Mouse (Mus musculus) common myeloid progenitor, adult 5-6 weeks (primary cell): ENCODE data around the gene Pamr1. TPM values are rescaled to one million over a fixed set of nuclear protein-coding genes. Genes with fewer than 3 reads are reported as not detected.

ENCODE experiments used
- ATAC-seq: replicated peaks from 2 replicates; pipeline ENCODE4 v1.8.0; 2016; ENCODE audit warnings: low read depth, mild to moderate bottlenecking, moderate TSS enrichment, inconsistent platforms; ENCODE audit not compliant: poor library complexity, severe bottlenecking
- total RNA-seq: library from RNA; stranded (forward); fragments of 200-1000, 187-1606 nt; gene quantifications from 2 replicates; pipeline ENCODE4 v1.2.3, GENCODE M21; 2017

Gene Pamr1
- total RNA-seq, 1 experiment from 2014 or later: not detected

DNA sequence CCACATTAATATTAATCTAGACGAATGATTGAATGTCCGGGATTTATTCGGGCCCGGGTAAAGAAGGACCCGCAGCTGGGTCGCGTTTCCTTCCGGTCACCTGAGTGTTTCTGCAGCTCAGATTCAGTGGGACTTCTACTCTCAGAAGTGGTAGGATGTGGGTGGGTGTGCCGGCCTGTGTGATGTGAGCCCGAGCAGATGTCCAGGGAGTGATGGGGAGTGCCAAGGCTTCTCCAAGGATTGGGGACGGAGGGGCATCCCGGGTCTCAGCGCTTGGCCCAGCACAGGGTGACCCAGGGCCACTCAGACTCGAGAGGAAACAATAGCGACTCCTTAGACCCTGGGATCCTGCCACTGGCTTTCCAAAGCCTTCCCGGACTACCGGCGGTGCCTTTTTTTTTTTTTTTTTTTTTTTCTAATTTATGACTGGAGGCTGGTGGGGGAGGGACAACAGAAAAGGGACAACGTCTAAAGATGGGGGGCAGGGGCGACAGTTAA lies 108.4 kb downstream of the Pamr1 start, which contains the start of gene Slc1a2:
TSS of gene Slc1a2 (plus strand) at position 497 of the 498 bp plus-strand sequence.
- ATAC-seq: no peak

DNA sequence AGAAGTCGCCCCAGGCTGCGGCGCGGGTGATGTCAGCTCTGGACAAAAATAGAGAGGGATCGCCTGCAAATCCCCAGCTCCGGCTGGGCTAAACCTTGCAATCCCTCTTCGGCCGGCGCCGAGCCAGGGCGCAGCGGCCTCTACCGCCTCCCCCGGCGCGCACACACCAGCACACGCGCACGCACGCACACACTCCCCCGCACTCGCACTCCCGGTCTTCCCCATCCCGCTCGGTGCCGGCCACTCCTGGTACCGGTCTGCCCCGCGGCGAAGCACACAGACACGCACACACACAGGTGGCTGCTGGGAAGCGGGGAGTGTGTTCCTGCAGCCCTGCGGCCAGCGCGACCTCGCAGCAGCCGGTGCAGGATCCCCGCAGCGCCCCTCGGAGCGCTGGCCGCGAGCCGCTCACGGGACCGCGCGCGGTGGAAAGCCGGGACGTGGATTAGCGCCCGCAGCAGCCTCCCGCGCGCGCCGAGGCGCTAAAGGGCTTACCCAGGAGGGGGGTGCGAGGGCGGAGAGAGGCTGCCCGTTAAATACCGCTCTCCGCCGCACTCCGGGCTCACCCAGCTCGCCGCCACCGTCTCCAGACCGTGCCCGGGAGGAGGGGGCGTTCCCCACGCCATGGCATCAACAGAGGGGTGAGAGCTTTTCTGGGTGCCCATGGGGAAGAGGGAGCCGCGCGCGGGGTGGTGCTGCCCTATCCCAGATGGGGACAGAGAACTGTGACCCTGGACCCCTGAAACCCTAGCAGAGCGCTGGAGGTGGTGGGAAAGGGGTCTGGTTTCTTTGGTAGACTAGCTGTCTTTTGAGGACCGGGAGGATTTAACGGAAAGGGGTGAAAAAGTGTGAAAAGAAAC lies 109.1 kb downstream of the Pamr1 start:
- peak; percentile 54; the same call in 1 of the 2 replicates for ATAC-seq

DNA sequence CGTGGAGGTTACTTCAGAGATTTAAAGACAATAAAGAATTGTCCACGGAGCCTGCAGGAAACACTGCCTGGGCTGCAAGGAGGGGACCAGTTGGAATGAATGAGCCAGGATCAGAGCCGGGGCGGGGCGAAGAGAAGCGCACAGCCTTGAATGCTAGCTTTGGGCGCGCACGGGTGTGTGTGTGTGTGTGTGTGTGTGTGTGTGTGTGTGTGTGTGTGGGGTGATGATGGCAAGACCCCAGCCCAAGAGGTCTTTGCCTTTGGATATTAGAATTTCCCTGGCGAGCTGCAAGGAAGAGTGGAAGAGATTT lies 109.7 kb downstream of the Pamr1 start:
- ATAC-seq: no peak

DNA sequence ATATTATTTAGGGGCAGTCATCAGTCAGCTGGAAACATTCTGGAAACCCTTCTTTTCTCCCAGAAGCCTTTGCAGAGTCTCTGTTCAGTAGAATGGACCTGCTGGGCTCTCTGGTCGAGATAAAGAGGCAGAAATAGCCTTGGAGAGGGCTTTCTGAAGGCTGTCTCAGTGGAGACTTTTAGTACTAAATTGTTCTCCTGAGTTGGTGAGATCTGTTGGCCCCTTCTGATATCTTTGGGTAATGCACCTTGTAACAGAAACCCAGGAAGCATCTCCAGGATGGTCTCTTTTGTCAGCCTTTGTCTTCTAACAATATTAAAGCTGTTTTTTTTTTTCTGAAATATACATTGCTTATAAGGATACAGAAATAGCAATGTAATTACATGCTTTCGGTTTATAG lies 111.2 kb downstream of the Pamr1 start:
- no peak for ATAC-seq

DNA sequence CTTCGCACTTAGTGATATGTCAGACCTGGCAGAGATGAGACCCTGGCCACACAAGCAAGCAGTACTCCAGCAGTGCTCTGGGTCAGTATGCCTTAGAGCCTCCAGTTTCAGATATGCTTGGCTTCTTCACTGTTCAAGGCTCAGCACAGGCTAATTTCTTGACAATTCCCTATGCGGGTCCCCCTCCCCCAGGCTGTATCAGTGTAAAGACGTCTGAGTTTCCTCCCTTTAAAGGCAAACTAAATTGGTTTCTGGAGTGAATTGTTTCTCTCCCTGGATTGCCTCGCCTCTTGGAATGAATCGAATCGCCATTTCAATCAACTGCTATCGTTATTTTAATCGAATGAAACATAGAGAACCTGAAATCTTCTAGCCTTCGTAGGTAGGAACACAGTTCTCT lies 113.1 kb downstream of the Pamr1 start:
- ATAC-seq: no peak

DNA sequence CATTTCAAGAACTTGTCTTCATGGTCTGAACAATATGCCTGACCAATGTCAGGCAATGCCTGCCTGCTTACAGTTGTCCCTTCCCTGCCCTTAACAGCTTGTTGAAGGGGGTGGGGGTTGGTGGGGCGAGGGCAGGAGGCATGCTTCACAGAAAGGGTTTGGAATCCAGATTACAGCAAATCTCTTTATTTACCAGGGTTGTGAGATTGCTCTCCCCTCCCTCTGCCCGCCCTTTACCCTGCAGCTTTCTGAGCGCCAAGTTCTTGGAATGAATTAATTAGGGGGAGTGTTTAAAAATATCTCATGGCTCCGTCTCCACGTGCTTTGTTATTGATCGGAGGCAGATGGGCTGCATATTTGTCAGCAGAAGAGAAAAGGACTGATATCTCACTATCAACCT lies 113.5 kb downstream of the Pamr1 start:
- ATAC-seq: no peak

DNA sequence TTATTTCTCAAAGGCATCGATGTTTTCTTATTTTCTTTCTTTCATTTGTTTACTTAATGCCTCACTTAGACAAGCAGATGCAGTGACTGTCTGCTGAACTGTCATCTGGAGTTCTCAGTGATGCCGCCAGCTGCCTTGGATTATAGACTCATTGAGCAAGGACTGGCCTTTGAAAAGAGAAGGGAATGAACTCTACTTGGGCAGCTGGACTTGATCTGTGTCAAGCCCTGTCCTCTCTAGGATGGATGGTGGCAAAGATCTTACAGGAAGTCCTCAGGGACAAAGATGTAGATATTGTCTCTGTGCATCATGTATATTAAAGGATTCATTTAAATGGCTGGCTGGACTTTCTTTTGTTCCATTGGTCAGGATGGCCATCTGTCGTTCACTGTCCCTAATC lies 114.1 kb downstream of the Pamr1 start:
- no peak for ATAC-seq

DNA sequence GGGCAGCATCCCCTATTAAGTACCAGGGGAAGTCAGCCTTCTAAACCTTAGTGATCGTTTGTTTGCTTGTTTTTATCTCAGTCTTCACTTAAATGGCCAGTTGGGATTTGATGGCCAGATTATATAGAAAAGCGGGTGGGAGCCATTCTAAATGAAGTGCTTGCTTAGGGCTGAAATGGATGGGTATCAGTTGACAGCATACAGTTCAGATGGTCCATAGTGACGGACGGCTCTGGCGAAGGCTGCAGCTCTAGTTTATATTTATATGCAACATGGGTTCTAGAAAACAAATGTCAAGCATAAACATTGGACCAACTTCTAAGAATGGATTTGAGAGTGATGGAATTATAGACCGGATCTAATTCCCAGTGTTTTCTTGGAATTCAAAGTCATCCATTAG lies 118.2 kb downstream of the Pamr1 start:
- ATAC-seq: no peak

DNA sequence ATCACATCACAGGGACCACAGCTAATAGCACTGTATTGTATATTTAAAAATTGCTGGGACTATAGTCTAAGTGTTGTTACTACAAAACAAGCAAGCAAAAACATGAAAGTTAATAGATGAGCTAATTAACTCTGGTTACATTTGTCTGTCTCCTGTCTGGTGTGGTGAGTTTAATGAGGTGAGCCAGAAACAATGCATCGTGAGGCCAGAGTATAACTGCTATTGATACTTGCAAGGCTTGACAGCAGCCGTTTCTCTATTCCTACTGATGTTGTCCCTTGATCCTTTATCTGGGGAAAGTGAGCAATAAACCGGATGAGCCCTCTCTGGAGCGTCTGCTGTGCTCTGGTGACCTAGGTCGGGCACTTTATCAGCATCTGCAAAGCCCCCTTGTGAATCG lies 119.8 kb downstream of the Pamr1 start:
- ATAC-seq: no peak

DNA sequence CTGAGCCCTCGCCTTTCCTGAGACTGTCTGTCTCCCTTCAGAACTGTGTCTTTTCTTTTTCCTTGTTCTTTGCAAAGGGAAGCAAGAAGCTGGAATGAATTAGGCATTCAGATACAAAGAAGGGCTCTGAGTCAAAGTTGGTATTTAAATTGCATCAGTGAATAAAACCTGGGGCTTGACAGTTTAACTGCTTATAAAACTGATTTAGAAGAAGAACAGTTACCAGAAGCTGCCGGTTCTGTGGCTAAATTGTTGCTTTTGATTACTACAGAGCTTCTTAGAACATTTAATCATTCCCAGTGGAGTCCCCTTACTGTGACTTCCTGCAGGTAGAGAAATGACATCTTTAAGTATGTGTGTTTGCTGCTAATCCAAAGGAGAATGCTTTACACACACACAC lies 124.8 kb downstream of the Pamr1 start:
- no peak for ATAC-seq

DNA sequence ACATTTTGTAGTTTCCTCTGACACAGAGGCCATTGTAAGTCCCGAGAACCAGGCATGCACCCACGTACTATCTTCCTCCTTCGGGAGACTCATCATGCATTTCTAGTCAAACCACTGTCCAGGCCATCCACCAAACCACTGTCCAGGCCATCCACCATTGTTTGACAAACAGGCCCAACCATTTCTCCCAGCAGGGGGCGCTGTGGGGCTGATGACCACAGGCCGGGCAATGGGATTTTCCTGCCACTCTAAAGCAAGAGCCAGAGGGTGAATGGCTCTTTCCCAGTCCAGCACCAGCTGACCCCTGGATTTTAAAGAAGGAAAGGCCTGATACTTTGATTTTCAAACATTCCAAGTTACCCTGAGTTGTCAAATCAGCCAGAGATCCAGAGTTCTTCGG lies 125.5 kb downstream of the Pamr1 start:
- no peak for ATAC-seq

DNA sequence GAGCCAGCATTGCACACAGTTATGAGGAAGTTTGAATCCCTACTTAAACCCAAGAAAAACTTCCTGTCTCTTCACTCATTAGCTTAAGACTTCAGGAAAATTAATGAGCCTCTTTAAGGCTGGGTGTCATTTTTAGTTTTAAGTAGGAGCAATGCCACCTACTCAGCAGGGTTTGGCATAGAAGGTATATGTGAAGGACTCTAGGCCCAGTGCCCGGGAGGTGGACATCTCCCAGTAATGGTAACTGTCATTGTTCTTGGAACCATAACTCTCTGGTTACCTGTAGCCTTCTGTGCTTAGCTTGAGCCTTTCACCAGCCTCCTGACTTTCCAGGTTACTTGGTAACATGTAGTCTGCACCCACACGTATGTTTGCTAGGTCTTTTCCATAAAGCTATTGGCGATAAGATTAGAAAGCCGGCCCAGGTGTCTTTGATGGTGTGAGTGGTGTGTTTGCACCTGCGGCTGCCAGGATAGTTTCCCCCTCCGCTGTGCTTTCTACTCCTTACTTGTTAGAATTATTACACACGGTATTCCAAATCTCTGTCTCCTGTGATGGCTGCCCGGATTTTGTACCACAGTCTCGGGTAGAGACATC lies 127.0 kb downstream of the Pamr1 start:
- ATAC-seq: no peak

DNA sequence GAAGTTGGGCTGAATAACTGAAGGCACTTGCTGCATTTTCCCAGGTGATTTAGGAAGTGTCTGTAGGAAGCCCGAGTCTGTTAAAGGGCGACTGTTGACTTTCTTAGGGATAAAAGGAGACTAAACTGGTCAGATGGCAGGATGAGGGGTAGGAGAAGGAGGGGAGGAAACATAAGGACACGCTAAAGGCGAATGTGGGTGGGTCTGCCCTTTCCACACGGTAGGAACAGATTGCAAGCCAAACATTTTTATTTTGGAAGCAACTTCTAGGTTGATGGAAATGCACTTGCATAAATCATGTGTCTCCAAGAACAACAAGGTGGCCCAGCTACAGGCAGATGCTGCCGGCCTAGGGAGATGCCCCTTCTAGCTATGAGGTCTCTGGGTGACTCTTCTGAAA lies 127.6 kb downstream of the Pamr1 start:
- ATAC-seq: no peak

DNA sequence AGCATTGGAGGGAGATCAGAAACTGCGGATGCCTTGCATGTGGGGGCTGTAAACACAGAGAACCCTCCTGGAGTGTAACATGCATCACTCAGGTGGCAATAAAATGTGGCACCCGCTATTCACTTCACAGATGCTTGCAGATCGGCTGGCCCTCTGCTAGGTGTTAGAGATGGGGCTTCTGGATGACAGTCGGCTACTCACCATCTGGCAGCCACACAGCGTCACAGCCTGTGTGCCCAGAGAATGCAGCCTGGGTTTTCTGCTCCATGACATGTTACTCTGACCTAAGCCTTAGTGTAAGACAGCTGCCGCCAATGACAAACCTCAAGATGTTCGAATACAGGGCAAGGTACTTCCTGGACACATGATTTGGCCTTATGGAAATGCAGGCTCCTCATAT lies 131.5 kb downstream of the Pamr1 start:
- no peak for ATAC-seq

DNA sequence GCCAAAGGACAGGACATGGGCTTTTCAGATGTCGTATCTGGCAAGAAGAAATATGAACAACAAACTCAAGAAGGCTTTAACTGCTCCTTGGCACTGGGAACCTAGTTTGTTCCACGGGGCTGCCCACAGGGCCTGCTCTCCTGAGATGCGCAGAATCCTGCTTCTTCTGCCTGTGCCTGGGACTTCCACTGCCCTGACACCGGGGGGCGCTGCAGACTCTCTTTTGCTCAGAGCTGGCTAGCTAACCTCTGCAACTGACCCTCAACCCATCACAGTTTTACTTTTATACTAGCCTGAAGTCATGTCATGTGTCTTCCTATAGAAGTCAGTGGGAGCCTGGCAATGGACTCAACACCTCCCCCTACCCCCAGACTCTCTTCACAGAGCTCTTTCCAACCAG lies 132.4 kb downstream of the Pamr1 start:
- peak; percentile 84 for ATAC-seq

DNA sequence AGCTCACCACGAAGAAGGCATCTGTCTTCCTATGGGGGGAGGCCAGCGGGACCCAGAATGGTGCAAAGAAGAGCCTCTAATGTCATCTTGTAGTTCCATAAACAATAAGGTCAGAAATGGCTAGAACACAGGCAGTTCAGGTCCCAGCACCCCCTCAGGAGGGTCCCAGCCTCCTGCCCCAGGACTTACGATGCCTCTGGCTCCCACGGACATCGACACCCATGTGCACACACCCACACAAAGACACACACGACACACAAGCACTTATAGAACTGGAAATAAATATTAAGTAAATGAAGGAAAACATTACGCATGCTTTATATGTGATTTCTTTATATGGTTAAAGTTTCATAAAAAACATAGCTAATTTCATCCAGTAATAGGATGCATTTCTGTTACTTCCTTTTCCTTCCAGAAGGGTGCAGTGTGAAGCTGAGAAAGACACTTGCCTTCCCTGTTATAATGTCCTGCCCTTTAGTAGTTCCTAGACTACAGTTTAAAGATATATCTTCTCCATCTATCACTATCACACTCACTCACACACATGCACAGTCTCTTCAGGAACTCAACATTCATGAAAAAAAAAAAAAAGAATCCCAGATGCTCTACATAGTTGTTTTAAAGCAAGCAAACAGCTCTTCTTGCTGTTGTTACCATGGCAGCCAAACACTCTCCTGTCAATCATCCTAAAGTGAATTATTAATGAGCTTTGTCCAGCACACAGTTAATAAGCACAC lies 135.7 kb downstream of the Pamr1 start:
- ATAC-seq: peak; percentile 62; the same call in 1 of the 2 replicates

DNA sequence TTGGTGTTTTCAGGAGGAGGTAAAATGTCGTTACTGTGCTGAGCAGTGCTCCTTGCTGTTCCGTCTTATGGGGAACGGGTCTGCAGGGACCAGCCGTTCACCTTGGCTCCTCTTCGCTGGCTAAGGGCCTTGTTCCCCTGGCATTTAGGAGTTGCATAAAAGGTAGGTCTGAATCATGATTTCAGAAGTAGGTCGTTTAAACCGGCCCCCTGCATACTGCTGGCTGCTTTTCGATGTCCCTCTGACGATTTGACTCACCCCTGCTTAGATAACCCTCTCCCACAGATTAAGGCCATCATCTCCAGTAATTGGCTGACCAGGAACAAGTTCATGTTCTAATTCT lies 136.3 kb downstream of the Pamr1 start:
- no peak for ATAC-seq
